Mouse (Mus musculus) limb, embryonic 10.5 days (tissue): Measurements from ENCODE around the gene Ncoa3. TPM values are rescaled to one million over a fixed set of nuclear protein-coding genes. Genes with fewer than 3 reads are reported as not detected.
"Not testable (repeated sequence)": the region's sequence is repeated elsewhere in the genome, so short reads cannot be mapped to it uniquely, and the experiment has no call there.

Source experiments
- DNase-seq: peaks from one replicate; pipeline ENCODE4 v3.0.0-alpha.2; 2017; ENCODE audit warnings: low spot score
- H3K27ac ChIP-seq: fragments of 300-500 bp; sonication (generic); 2 replicates; pipeline ENCODE4 v1.5.1; 2016; ENCODE audit warnings: mild to moderate bottlenecking
- H3K27me3 ChIP-seq: fragments of 300-500 bp; sonication (generic); 2 replicates; pipeline ENCODE4 v1.6.1; 2016; ENCODE audit warnings: low read depth, mild to moderate bottlenecking; ENCODE audit not compliant: poor library complexity, severe bottlenecking
- H3K36me3 ChIP-seq: fragments of 300-500 bp; sonication (generic); 2 replicates; pipeline ENCODE4 v1.6.1; 2016; ENCODE audit warnings: mild to moderate bottlenecking, moderate library complexity
- H3K4me1 ChIP-seq: fragments of 300-500 bp; sonication (generic); 2 replicates; pipeline ENCODE4 v1.6.1; 2016
- H3K4me3 ChIP-seq: fragments of 300-500 bp; sonication (generic); 2 replicates; pipeline ENCODE4 v1.5.1; 2016; ENCODE audit warnings: mild to moderate bottlenecking, moderate library complexity
- H3K9me3 ChIP-seq: fragments of 300-500 bp; sonication (generic); replicated peaks from 2 replicates; pipeline ENCODE4 v1.6.1; 2016; ENCODE audit warnings: mild to moderate bottlenecking
- WGBS: fragments of 180-500 bp; shearing (Covaris S2); methylation state at CpG from one replicate; pipeline ENCODE4 v1.1.7; 2016; 5-methylcytosine and 5-hydroxymethylcytosine counted together
- polyA plus RNA-seq: library from polyadenylated mRNA; unstranded; fragments of >200 nt; fragmentation: Nextera tagmentation; extraction: Ambion mirVana; gene quantifications from 2 replicates; pipeline ENCODE4 v1.2.1, GENCODE M21; 2016

The Ncoa3 gene
- polyA plus RNA-seq, 1 experiment from 2014 or later = 15.5 TPM

- H3K36me3 ChIP-seq = peaks cover 99% of the 10 kb centered on the region
These were observed 88.7 kb downstream of the Ncoa3 start for GRCm38 (mm10) chr2:166080967-166081750.

GRCm38 (mm10) chr2:166082193-166082592 lies 89.8 kb downstream of the Ncoa3 start:
- Histone ChIP-seq H3K36me3 (peaks cover 99% of the 10 kb centered on the region), H3K4me3 (no peak overlapping the region), H3K4me1 (peaks cover 6% of the 10 kb centered on the region; the same call in 1 of the 2 replicates), H3K27me3 (no peaks in the 10 kb centered on the region), H3K27ac (no peak overlapping the region), H3K9me3 (no peaks in the 10 kb centered on the region)
- peak; percentile 89 for DNase-seq
- 73% methylated on average over 5 of the region's 5 CpGs for WGBS

More at GRCm38 (mm10) chr2:166080967-166081750, 88.7 kb downstream of the Ncoa3 start:
- H3K27ac ChIP-seq = peak overlapping the region; percentile 26; the same call in 1 of the 2 replicates
- peaks cover 6% of the 10 kb centered on the region; the same call in 1 of the 2 replicates for H3K4me1 ChIP-seq
- no peaks in the 10 kb centered on the region for H3K9me3 ChIP-seq
- 90% methylated on average over 21 of the region's 21 CpGs for WGBS
- no peak for DNase-seq
- no peak overlapping the region for H3K4me3 ChIP-seq
- no peaks in the 10 kb centered on the region for H3K27me3 ChIP-seq

- Histone ChIP-seq H3K36me3 (peaks cover 99% of the 10 kb centered on the region), H3K4me1 (peaks cover 6% of the 10 kb centered on the region; the same call in 1 of the 2 replicates), H3K4me3 (no peak overlapping the region), H3K27me3 (no peaks in the 10 kb centered on the region), H3K27ac (no peak overlapping the region), H3K9me3 (no peaks in the 10 kb centered on the region)
- no peak for DNase-seq
- WGBS = 88% methylated on average over 10 of the region's 10 CpGs
These were observed 90.2 kb downstream of the Ncoa3 start for GRCm38 (mm10) chr2:166082661-166083060.

GRCm38 (mm10) chr2:166083542-166084031 lies 91.2 kb downstream of the Ncoa3 start:
- Histone ChIP-seq H3K9me3 (no peaks in the 10 kb centered on the region), H3K36me3 (peaks cover 99% of the 10 kb centered on the region), H3K27me3 (no peaks in the 10 kb centered on the region), H3K4me3 (no peak overlapping the region), H3K4me1 (peaks cover 6% of the 10 kb centered on the region; the same call in 1 of the 2 replicates), H3K27ac (no peak overlapping the region)
- no peak for DNase-seq
- WGBS = 87% methylated on average over 9 of the region's 9 CpGs

GRCm38 (mm10) chr2:166084111-166084510 lies 91.7 kb downstream of the Ncoa3 start:
- H3K9me3 ChIP-seq = no peaks in the 10 kb centered on the region
- WGBS = 92% methylated on average over 7 of the region's 7 CpGs

GRCm38 (mm10) chr2:166084964-166085363 lies 92.5 kb downstream of the Ncoa3 start:
- H3K27me3 ChIP-seq, H3K27ac ChIP-seq, H3K4me3 ChIP-seq, H3K4me1 ChIP-seq, H3K9me3 ChIP-seq: not testable (repeated sequence)
- peaks cover 99% of the 10 kb centered on the region for H3K36me3 ChIP-seq
- 37% methylated on average over 6 of the region's 6 CpGs for WGBS
- peak; percentile 80 for DNase-seq

More at GRCm38 (mm10) chr2:166084111-166084510, 91.7 kb downstream of the Ncoa3 start:
- Histone ChIP-seq H3K4me1 (peaks cover 6% of the 10 kb centered on the region; the same call in 1 of the 2 replicates), H3K36me3 (peaks cover 99% of the 10 kb centered on the region), H3K4me3 (no peak overlapping the region), H3K27me3 (no peaks in the 10 kb centered on the region), H3K27ac (no peak overlapping the region)
- no peak for DNase-seq

GRCm38 (mm10) chr2:166085780-166086179 lies 93.3 kb downstream of the Ncoa3 start:
- no peaks in the 10 kb centered on the region for H3K27me3 ChIP-seq
- H3K27ac ChIP-seq = peak overlapping the region; percentile 38; the same call in 1 of the 2 replicates
- peaks cover 15% of the 10 kb centered on the region for H3K4me1 ChIP-seq
- DNase-seq = no peak
- H3K36me3 ChIP-seq = peaks cover 99% of the 10 kb centered on the region
- WGBS = 94% methylated on average over 10 of the region's 10 CpGs
- no peaks in the 10 kb centered on the region for H3K9me3 ChIP-seq
- no peak overlapping the region for H3K4me3 ChIP-seq

GRCm38 (mm10) chr2:166086457-166087233 lies 94.2 kb downstream of the Ncoa3 start:
- Histone ChIP-seq H3K9me3 (no peaks in the 10 kb centered on the region), H3K4me1 (peaks cover 18% of the 10 kb centered on the region), H3K36me3 (peaks cover 99% of the 10 kb centered on the region), H3K4me3 (no peak overlapping the region), H3K27me3 (no peaks in the 10 kb centered on the region), H3K27ac (0 out of 2 replicates have a peak overlapping the region, but pooled peaks have one; percentile 38)
- WGBS = 92% methylated on average over 29 of the region's 29 CpGs
- DNase-seq = no peak

DNA sequence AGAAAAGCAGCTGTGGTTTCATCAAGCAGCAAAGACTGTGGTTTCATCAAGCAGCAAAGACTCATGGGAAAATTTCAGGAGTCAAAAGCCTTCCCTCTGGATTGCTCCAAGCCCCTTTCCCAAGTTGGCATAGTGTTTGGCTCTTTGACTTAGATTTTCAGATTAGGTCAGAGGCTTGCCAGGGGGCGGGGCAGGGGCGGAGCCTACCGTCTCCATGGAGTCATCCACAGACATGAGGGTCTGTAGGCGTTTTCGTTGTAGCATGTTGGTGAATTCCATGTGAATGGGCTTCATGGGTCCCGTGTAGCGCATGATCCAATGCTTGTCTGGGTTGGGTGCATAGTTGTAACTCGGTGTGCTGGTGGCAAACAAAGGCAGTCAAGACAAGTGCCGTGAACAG lies 96.6 kb downstream of the Ncoa3 start:
- Histone ChIP-seq H3K4me3 (no peak overlapping the region), H3K36me3 (peaks cover 99% of the 10 kb centered on the region), H3K9me3 (no peaks in the 10 kb centered on the region), H3K27ac (no peak overlapping the region), H3K27me3 (no peaks in the 10 kb centered on the region), H3K4me1 (peaks cover 30% of the 10 kb centered on the region)
- WGBS = 90% methylated on average over 9 of the region's 9 CpGs
- DNase-seq = no peak

DNA sequence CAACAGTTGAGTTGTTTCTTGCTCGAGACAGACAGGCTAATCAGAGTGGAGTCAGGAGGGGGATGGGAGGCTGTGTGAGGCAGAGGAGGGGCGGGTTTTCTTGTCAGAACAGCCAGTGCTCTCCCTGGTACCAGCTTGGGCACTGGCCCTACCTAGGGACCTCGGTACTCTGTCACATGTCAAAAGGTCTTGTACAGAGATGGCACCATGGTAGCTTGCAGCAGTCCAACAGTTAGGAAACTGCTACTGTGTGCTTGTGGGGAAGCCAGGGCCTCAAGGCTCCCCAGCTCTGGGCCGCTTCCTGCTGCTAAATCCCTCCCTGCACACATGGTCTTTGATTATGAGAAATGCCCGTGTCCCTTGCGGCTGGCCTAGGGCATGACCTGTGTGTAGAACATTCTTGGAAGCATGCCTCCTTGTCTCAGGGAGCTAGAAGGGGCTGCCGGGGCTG lies 97.7 kb downstream of the Ncoa3 start:
- peak; percentile 55 for DNase-seq
- no peaks in the 10 kb centered on the region for H3K27me3 ChIP-seq
- H3K4me1 ChIP-seq = peaks cover 30% of the 10 kb centered on the region
- H3K27ac ChIP-seq = peak overlapping the region; percentile 37; the same call in 1 of the 2 replicates
- no peak overlapping the region for H3K4me3 ChIP-seq
- no peaks in the 10 kb centered on the region for H3K9me3 ChIP-seq
- H3K36me3 ChIP-seq = peaks cover 100% of the 10 kb centered on the region
- WGBS = 31% methylated on average over 7 of the region's 7 CpGs

- Histone ChIP-seq H3K9me3 (no peaks in the 10 kb centered on the region), H3K4me1 (peaks cover 30% of the 10 kb centered on the region), H3K27ac (0 out of 2 replicates have a peak overlapping the region, but pooled peaks have one; percentile 21), H3K4me3 (no peak overlapping the region), H3K27me3 (no peaks in the 10 kb centered on the region), H3K36me3 (peaks cover 100% of the 10 kb centered on the region)
- DNase-seq = no peak
These were observed 99.2 kb downstream of the Ncoa3 start for GRCm38 (mm10) chr2:166091599-166091998.

DNA sequence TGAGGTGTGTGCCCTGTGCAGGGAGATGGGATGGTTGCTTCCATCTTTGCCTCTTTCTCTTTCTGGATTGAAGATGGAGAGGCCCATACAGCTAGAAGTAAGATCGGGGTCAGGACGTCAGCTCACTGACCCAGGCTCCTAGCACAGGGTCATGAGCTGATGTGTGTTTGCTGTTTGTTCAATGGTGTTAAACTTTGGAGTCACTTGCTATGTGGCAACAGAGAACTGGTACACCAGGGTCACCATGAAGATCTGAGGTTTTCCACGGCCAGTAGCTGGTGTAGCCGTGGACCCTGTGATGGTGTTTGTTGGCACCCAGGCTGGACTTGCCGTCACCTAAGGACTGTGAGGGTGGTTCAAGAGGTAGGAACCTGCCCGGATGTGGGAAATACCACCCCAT lies 100.0 kb downstream of the Ncoa3 start:
- H3K27ac ChIP-seq = no peak overlapping the region
- no peak for DNase-seq
- no peaks in the 10 kb centered on the region for H3K27me3 ChIP-seq
- peaks cover 30% of the 10 kb centered on the region for H3K4me1 ChIP-seq
- H3K4me3 ChIP-seq = no peak overlapping the region
- WGBS = 93% methylated on average over 6 of the region's 6 CpGs
- no peaks in the 10 kb centered on the region for H3K9me3 ChIP-seq
- H3K36me3 ChIP-seq = peaks cover 99% of the 10 kb centered on the region
